Mouse (Mus musculus) stomach, embryonic 16.5 days (tissue): ENCODE measurements at regions not wholly inside any gene's neighbourhood (a gene's known extent, or its start where the extent isn't known, plus 50 kb on each side); places are given as distances from the start of the nearest gene placed in this dataset.

Experiments
- ATAC-seq: fragments of 200-750 bp; cut with Nextera tagmentation; 2 replicates; pipeline ENCODE4 v1.8.0; 2017; ENCODE audit warnings: moderate number of reproducible peaks, moderate TSS enrichment; ENCODE audit not compliant: insufficient read depth, low FRiP score
- H3K27ac ChIP-seq: fragments of 300-500 bp; sonication (generic); 2 replicates; pipeline ENCODE4 v1.5.1; 2014; ENCODE audit warnings: low read length
- H3K27me3 ChIP-seq: fragments of 300-500 bp; sonication (generic); 2 replicates; pipeline ENCODE4 v1.6.1; 2014; ENCODE audit warnings: low read length, control low read depth, mixed read lengths; ENCODE audit not compliant: control insufficient read depth, insufficient read depth
- H3K36me3 ChIP-seq: fragments of 300-500 bp; sonication (generic); 2 replicates; pipeline ENCODE4 v1.6.1; 2014; ENCODE audit warnings: low read length; ENCODE audit not compliant: control insufficient read depth, insufficient read depth
- H3K4me1 ChIP-seq: fragments of 300-500 bp; sonication (generic); 2 replicates; pipeline ENCODE4 v1.6.1; 2014; ENCODE audit warnings: low read length, control low read depth, mixed read lengths; ENCODE audit not compliant: control insufficient read depth, insufficient read depth
- H3K4me2 ChIP-seq: fragments of 300-500 bp; sonication (generic); 2 replicates; pipeline ENCODE4 v1.6.1; 2014; ENCODE audit warnings: low read depth, low read length, mixed read lengths
- H3K4me3 ChIP-seq: fragments of 300-500 bp; sonication (generic); replicated peaks from 2 replicates; pipeline ENCODE4 v1.5.1; 2014; ENCODE audit warnings: mild to moderate bottlenecking, low read length
- H3K9ac ChIP-seq: fragments of 300-500 bp; sonication (generic); 2 replicates; pipeline ENCODE4 v1.6.1; 2014; ENCODE audit warnings: low read length
- H3K9me3 ChIP-seq: fragments of 300-500 bp; sonication (generic); replicated peaks from 2 replicates; pipeline ENCODE4 v1.6.1; 2016; ENCODE audit warnings: low read length, control low read depth; ENCODE audit not compliant: control insufficient read depth
- WGBS: fragments of 180-500 bp; shearing (Covaris S2); extraction: QIAGEN DNeasy Blood & Tissue Kit; methylation state at CpG from one replicate; pipeline ENCODE4 v1.1.7; 2014; 5-methylcytosine and 5-hydroxymethylcytosine counted together

GRCm38 (mm10) chr13:72134101-72134768 lies 170.7 kb upstream of the Irx1 start:
- Histone ChIP-seq H3K4me1 (no peaks in the 10 kb centered on the region), H3K27me3 (no peaks in the 10 kb centered on the region), H3K9me3 (no peaks in the 10 kb centered on the region), H3K4me2 (no peak overlapping the region), H3K4me3 (no peak overlapping the region), H3K27ac (no peak overlapping the region), H3K36me3 (no peaks in the 10 kb centered on the region), H3K9ac (no peak overlapping the region)
- ATAC-seq = no peak
- WGBS = 57% methylated on average over 8 of the region's 8 CpGs

GRCm38 (mm10) chr13:72166225-72166624 lies 202.7 kb upstream of the Irx1 start:
- no peaks in the 10 kb centered on the region for H3K9me3 ChIP-seq
- H3K4me1 ChIP-seq = no peaks in the 10 kb centered on the region
- ATAC-seq = no peak
- H3K36me3 ChIP-seq = no peaks in the 10 kb centered on the region
- no peak overlapping the region for H3K4me3 ChIP-seq
- 63% methylated on average over 2 of the region's 2 CpGs for WGBS
- H3K4me2 ChIP-seq = no peak overlapping the region
- H3K27ac ChIP-seq = no peak overlapping the region
- no peaks in the 10 kb centered on the region for H3K27me3 ChIP-seq
- no peak overlapping the region for H3K9ac ChIP-seq

- Histone ChIP-seq H3K4me1 (no peaks in the 10 kb centered on the region), H3K9ac (no peak overlapping the region), H3K27me3 (no peaks in the 10 kb centered on the region), H3K4me2 (no peak overlapping the region), H3K4me3 (no peak overlapping the region), H3K9me3 (no peaks in the 10 kb centered on the region), H3K27ac (no peak overlapping the region), H3K36me3 (no peaks in the 10 kb centered on the region)
- ATAC-seq = no peak
- WGBS = 63% methylated on average over 2 of the region's 2 CpGs
These were observed 203.9 kb upstream of the Irx1 start for GRCm38 (mm10) chr13:72167434-72167833.

- Histone ChIP-seq H3K9me3 (no peaks in the 10 kb centered on the region), H3K27ac (no peak overlapping the region), H3K9ac (no peak overlapping the region), H3K4me1 (no peaks in the 10 kb centered on the region), H3K4me2 (no peak overlapping the region), H3K36me3 (no peaks in the 10 kb centered on the region), H3K27me3 (no peaks in the 10 kb centered on the region), H3K4me3 (no peak overlapping the region)
- ATAC-seq = no peak
- WGBS = 87% methylated on average over 3 of the region's 3 CpGs
These were observed 220.1 kb upstream of the Irx1 start for GRCm38 (mm10) chr13:72183636-72184035.

GRCm38 (mm10) chr13:72184116-72184845 lies 220.8 kb upstream of the Irx1 start:
- no peaks in the 10 kb centered on the region for H3K27me3 ChIP-seq
- no peak overlapping the region for H3K9ac ChIP-seq
- H3K9me3 ChIP-seq = no peaks in the 10 kb centered on the region
- WGBS = 62% methylated on average over 15 of the region's 15 CpGs
- H3K36me3 ChIP-seq = no peaks in the 10 kb centered on the region
- H3K4me3 ChIP-seq = no peak overlapping the region
- H3K4me2 ChIP-seq = no peak overlapping the region
- H3K4me1 ChIP-seq = no peaks in the 10 kb centered on the region
- H3K27ac ChIP-seq = no peak overlapping the region
- ATAC-seq = no peak

- ATAC-seq = no peak
- Histone ChIP-seq H3K9ac (no peak overlapping the region), H3K4me2 (no peak overlapping the region), H3K27ac (no peak overlapping the region), H3K36me3 (no peaks in the 10 kb centered on the region), H3K4me3 (no peak overlapping the region), H3K9me3 (no peaks in the 10 kb centered on the region), H3K4me1 (no peaks in the 10 kb centered on the region), H3K27me3 (no peaks in the 10 kb centered on the region)
- 78% methylated on average over 3 of the region's 3 CpGs for WGBS
These were observed 221.3 kb upstream of the Irx1 start for GRCm38 (mm10) chr13:72184846-72185118.

- Histone ChIP-seq H3K9ac (no peak overlapping the region), H3K4me1 (no peaks in the 10 kb centered on the region), H3K4me3 (no peak overlapping the region), H3K9me3 (no peaks in the 10 kb centered on the region), H3K27ac (no peak overlapping the region), H3K27me3 (no peaks in the 10 kb centered on the region), H3K4me2 (no peak overlapping the region), H3K36me3 (no peaks in the 10 kb centered on the region)
- WGBS = 74% methylated on average over 2 of the region's 2 CpGs
- ATAC-seq = no peak
These were observed 232.4 kb upstream of the Irx1 start for GRCm38 (mm10) chr13:72195881-72196280.

GRCm38 (mm10) chr13:72198341-72199105 lies 235.0 kb upstream of the Irx1 start:
- Histone ChIP-seq H3K36me3 (no peaks in the 10 kb centered on the region), H3K9me3 (no peaks in the 10 kb centered on the region), H3K27me3 (no peaks in the 10 kb centered on the region), H3K27ac (peak overlapping the region; percentile 51; the same call in 1 of the 2 replicates), H3K9ac (no peak overlapping the region), H3K4me1 (no peaks in the 10 kb centered on the region), H3K4me3 (no peak overlapping the region), H3K4me2 (no peak overlapping the region)
- ATAC-seq = peak; percentile 71
- WGBS = 48% methylated on average over 22 of the region's 22 CpGs

GRCm38 (mm10) chr13:72209518-72209917 lies 246.0 kb upstream of the Irx1 start:
- no peaks in the 10 kb centered on the region for H3K4me1 ChIP-seq
- H3K9me3 ChIP-seq = no peaks in the 10 kb centered on the region
- no peak overlapping the region for H3K4me2 ChIP-seq
- H3K36me3 ChIP-seq = no peaks in the 10 kb centered on the region
- no peak for ATAC-seq
- no peak overlapping the region for H3K27ac ChIP-seq
- H3K9ac ChIP-seq = no peak overlapping the region
- no peak overlapping the region for H3K4me3 ChIP-seq
- no peaks in the 10 kb centered on the region for H3K27me3 ChIP-seq
- WGBS = 77% methylated on average over 5 of the region's 5 CpGs
